Mouse (Mus musculus): Measurements from ENCODE around the gene Bahd1.

DNA sequence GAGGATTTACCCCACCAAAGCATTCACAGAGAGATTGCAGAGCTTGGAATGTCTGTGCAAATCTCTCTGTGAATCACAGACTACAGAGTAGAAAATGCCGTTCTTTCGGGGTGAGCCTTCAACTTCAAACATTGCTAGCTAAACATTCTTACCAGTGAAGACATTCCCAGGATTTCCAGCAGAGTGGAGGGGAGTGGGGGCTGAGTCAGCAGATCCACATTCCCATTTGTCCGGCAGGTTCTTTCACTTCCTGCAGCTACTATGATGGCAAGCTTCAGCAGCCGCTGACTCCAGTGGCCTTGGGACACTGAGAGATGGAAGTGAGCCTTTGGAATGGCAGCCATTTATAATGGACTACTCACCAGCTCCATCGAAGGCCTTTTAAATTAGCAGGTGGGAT is 56.3 kb downstream of the Bahd1 start:
- no peak for TF ChIP-seq CTCF (conservative IDR thresholded peaks at IDR 0.05; ENCODE audit: low read length)
- no peak for TF ChIP-seq NANOG (IDR thresholded peaks at IDR 0.05; ENCODE audit: borderline replicate concordance, low read length)
- TF ChIP-seq POU5F1 (IDR thresholded peaks at IDR 0.05; ENCODE audit: borderline replicate concordance, low read length): no peak

Data from E14TG2a.4 (cell line).